Mouse (Mus musculus) megakaryocyte-erythroid progenitor cell, adult 5-6 weeks (primary cell): ENCODE results near the gene Bach1. TPM values are rescaled to one million over a fixed set of nuclear protein-coding genes. Genes with fewer than 3 reads are reported as not detected.

Source experiments
- ATAC-seq: replicated peaks from 2 replicates; pipeline ENCODE4 v1.8.0; 2016; ENCODE audit warnings: mild to moderate bottlenecking, inconsistent platforms; ENCODE audit not compliant: severe bottlenecking, poor library complexity, low FRiP score, low TSS enrichment
- total RNA-seq, 2 experiments: library from RNA; stranded (forward) in 1 of 2; stranded (reverse) in 1 of 2; fragments of 200-1000, 215-1000 nt in 1 of 2; fragments of >200 nt in 1 of 2; fragmentation: Nextera tagmentation in 1 of 2; gene quantifications; 2 replicates each; pipeline ENCODE4 v1.2.3; 2014 to 2017

Gene Bach1
- total RNA-seq, 2 experiments from 2014 or later = 16.2 to 27.1 TPM

DNA sequence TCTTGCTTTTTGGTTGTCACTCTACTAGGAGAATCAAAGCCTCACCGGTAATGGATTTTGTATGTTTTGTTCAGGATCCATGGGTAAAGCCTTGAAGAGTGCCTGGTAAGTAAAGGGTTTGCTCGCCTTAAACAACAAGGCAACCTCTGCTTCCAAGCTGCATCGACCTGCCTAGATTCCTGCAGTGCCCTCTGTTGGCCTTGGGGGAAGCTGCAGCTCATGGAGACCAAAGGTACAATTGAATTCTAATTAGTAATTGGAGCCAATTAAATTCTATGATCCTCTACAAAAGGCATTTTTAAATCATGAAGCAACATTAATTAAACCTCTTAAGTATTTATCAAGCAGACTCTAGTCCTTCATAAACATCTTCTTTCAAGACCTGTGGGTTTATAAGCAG is 75.7 kb downstream of the Bach1 start:
- peak; percentile 65; the same call in 1 of the 2 replicates for ATAC-seq

- no peak for ATAC-seq
Measured at GRCm38 (mm10) chr16:87777373-87777772, 78.6 kb downstream of the Bach1 start.

GRCm38 (mm10) chr16:87781637-87782036 is 82.9 kb downstream of the Bach1 start:
- no peak for ATAC-seq

Other genes starting within 250 kb of the Bach1 start
- 69.4 and 88.5 TPM in 2 replicates for gene Usp16, start 244.2 kb upstream of the Bach1 start, total RNA-seq (2014; fragmentation: Nextera tagmentation)
- gene Usp16, start 244.2 kb upstream of the Bach1 start, total RNA-seq (2017) = 125 and 179 TPM in 2 replicates
- gene Cct8, start 203.1 kb upstream of the Bach1 start, total RNA-seq (2014; fragmentation: Nextera tagmentation) = 385 and 389 TPM in 2 replicates
- 923 and 1,111 TPM in 2 replicates for gene Cct8, start 203.1 kb upstream of the Bach1 start, total RNA-seq (2017)
- not detected in 2 replicates for gene Map3k7cl, start 145.6 kb upstream of the Bach1 start, total RNA-seq (2014; fragmentation: Nextera tagmentation)
- not detected in 2 replicates for gene Map3k7cl, start 145.6 kb upstream of the Bach1 start, total RNA-seq (2017)